Mouse (Mus musculus) layer of hippocampus, adult 11-12 months (tissue): ENCODE data around the gene Rdh16f1.
"Not testable (repeated sequence)": the region's sequence is repeated elsewhere in the genome, so short reads cannot be mapped to it uniquely, and the experiment has no call there.

ENCODE experiments used
- DNase-seq: peaks from one replicate; pipeline ENCODE4 v3.0.0; 2022; ENCODE audit warnings: low spot score

Gene Rdh16f1

DNA sequence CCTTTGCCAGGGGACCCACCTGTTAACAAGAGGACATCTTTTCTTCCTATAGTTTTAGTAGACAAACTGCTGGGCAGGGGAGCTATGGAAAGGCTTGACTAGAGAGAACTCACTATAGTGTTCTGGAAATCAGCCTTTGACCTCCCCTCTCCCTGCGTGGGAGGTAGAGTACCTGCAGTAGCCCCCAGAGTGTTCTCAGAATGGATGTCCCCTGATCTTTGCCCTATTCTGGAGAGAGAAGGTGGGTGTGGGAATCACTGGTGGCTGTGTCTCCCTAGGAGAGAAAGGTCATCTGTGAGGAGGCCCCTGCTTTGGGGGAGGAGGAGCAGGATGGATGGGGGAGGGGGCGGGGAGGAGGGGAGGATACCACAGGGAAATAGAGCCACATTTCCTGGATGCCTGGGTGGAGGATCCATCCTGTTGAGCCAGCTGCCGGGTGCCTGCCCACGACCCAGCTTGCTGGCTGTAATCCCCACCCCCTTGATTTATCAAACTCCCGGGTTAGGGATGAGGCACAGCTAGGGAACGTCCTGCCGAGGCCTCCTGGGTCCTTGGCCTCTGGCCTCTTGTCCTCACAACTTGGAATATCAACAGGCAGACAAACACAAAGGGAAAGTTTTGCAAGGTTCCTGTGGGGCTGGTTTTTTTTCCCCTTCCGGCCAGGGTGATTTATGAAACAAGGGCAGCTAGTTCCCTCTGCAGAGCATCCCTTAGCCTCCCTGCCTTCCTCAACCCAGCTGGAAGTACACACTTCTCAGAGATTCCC, 10.6 kb upstream of the Rdh16f1 start:
- no peak for DNase-seq

DNA sequence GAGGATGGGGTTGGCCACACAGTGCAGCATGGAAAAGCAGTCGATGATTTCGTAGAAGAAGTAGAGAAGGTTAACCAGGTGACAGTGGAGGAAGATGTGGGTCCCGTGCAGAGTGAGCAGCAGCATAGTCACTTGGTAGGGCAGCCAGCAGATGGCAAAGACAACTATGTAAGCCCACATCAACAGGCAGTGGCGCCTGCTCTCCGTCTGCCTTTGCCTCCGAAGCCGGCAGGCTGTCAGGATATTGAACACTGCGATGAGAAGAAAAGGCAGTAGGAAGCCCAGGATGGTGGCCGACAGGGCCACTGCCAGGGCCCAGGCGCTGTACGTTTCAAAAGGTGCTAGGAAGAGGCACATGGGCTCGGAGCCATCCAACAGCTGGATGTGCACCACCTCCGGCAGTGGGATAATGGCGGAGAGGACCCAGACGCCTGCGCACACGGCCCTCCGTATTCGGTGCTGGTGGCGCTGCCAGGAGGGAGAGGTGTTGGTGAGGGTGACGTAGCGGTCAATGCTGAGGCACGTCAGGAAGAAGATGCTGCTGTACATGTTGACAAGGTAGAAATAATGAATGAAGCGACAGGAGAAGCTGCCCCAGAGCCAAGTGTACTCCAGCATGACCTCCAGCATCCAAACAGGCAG, 9.3 kb upstream of the Rdh16f1 start:
- DNase-seq: no peak

DNA sequence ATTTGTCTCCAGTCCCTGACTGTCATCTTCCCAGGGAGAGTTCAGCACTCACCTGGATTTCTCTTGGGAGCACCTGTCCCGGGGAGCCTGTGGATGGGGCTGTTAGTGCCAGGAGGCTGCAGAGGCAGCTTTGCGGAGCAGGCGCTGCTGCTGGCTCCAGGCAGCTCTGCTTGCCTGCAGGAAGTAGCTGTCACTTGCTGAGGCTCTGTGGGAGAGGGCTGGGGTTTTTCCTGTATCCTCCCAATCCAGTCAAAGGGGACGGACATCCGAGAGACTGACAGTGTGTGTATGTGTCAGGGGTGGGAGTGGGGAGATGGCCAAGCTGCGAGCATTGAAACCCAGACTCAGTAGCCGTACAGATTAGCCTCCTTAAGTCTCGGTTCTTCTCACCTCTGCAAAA, 8.0 kb upstream of the Rdh16f1 start, which contains the start of gene Gpr182:
Gpr182 (minus strand) TSS at position 185 of the 400 bp plus-strand sequence.
- DNase-seq: no peak

DNA sequence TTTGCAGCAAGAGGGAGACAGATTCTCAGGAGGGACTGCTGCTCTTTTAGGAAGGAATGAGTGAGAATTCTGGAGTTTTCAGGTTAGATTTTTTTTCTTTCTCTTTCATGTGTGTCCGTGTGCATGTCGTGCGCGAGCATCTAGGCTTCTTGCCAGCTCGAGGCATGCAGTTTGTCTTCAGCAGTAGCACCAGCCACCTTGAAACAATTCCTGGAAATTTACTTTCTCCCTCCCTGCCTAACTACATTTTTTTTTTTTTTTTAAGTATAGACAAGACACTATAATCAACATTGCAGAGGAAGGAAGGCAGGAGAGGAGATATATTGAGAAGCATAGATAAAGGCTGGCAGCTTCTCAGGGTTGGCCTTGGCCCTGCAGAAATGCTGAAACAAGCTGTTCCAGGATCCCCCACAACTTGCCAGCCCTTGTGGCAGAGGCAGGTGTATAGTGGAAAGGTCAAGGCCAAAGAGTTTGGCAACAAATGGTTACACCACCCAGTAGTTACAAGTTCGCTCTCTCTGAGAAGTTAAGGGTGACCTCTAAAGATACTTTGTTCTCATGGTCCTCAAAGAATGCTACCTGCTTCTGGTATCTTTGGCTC, 4.9 kb upstream of the Rdh16f1 start:
- no peak for DNase-seq

GRCm38 (mm10) chr10:127755246-127755645, 4.3 kb upstream of the Rdh16f1 start:
- DNase-seq: no peak

DNA sequence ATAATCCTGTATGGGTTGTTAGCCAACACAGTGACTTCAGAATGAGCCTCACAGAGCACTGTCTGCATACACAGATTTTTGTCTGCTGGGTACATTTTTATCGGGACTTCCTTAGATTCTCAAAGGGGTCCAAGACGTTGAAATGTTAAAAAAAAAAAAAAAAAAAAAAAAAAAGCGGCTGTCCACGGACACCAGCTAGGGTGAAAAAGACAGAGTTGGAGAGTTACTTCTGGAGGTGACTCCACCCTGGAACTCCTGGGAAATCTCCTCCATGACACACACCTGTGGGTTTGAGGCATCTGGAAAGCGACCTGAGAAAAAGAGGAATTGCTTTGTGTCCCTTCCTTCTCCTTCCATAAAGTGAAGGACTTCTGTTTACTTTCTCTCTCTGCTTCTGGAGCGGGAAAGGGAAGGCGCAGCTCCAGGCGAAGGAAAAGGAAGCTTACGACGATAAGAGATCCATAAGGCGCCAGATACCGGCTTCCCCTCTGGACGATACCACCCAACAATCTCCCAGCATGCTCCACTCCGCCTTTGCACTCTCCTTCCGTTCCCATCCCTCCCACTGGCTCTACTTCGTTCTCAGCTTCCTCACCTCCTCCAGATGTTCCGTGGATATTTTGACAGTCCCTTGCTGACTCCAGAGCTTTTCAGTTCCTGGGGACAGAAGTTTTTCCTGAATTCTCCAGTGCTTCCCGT, 3.7 kb upstream of the Rdh16f1 start:
- no peak for DNase-seq

- DNase-seq: not testable (repeated sequence)
These were observed 3.3 kb downstream of the Rdh16f1 start for GRCm38 (mm10) chr10:127762926-127763325.

- no peak for DNase-seq
These were observed 4.5 kb downstream of the Rdh16f1 start for GRCm38 (mm10) chr10:127763914-127764680.

GRCm38 (mm10) chr10:127766564-127766963, 7.0 kb downstream of the Rdh16f1 start:
- DNase-seq: no peak

DNA sequence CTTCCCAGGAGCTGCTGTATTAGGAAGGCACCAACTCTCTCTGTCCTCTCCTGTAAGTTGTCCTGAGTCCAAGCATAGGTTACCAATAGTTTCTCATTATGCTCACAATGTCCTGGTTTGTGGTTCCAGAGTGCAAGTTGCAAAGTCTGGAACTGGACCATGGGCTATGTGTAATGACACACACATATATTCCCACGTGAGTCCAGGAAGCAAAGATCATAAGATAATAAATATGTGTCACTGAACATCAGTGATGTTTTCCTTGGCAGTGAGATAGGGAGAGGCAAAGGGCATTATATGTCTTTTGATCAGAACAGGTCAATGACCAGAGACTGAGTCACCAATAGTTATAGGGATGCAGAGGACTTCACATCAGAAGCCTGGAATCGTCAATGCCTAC, 16.4 kb downstream of the Rdh16f1 start, which contains the start of gene Rdh9:
Rdh9 (plus strand) TSS at position 376 of the 400 bp plus-strand sequence.
- no peak for DNase-seq

- not testable (repeated sequence) for DNase-seq
These were observed 22.7 kb downstream of the Rdh16f1 start for GRCm38 (mm10) chr10:127782321-127782720.

DNA sequence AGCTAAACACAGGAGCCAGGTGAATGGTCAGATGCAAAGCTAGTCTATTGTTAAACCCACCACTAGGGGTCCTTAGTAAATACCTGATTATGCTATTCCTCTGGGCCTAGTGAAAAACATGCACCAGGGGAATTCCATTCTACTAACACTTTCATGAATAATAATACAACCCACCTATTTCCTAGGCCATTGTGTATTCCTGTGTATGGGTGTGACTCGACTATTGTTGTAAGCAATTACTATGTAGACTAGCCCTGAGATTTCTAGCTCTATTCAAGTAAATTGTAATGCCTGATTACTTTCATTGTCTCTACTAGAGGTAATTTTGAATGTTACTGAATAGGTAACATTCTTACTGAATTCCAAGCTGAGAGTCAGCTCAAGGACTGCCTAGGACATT, 25.8 kb downstream of the Rdh16f1 start:
- not testable (repeated sequence) for DNase-seq

- DNase-seq: no peak
These were observed 39.7 kb downstream of the Rdh16f1 start for GRCm38 (mm10) chr10:127799295-127799694.

DNA sequence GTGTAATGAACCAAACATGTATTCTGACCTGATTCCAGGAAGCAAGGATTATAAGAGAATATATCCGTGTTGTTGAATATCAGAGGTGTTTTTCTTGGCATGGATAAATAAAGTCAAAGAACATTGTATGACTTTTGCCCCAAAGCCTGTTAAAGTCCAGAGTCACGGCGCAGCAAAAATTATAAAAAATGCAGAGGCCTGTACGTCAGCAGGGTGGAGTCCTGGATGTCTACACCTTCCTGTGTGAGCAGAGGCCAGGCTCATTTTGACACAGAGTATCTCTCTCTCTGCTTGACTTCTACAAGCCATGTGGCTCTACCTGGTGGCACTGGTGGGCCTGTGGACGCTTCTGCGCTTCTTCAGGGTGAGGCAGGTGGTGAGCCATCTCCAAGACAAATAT, 41.3 kb downstream of the Rdh16f1 start, which contains the start of gene Rdh16:
Rdh16 (plus strand) TSS at position 262 of the 400 bp plus-strand sequence.
- DNase-seq: no peak

DNA sequence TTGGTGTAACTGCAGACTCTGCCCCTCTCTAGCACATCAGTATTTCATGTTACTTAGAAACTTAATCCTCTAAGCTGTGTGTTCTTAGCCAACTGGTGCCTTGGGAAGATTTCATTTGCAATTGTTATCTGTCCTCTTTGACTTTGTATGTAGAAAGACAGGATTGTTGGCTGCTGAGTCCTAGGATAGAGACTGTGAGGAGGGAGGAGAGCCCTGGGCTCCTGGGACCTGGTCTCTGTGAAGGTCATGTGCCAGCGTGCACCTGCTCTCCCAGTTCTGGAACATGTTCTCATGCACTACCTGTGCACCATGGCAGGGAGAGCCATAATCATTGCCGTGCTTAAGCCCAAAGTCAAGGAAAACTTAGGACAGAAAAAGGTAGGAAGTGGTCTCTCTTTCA, 42.0 kb downstream of the Rdh16f1 start:
- DNase-seq: no peak

DNA sequence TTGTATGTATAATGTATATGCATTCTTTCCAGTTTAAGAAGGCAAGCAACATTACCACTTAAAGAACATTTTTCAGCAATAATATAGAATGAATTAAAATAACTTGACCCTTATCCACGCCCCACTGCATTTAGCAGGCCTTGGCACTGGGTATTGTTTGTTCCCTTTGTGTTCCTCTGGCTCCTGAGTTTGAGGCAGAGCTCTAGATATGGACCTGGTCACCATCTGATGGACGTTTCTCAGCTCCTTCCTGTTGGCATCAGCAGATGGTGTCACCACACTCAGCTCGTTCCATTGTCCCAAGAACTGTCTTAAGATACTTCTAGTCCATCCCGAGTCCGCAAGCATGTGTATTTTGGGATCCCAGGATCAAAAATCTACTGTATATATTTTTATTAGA, 42.6 kb downstream of the Rdh16f1 start:
- DNase-seq: no peak

- no peak for DNase-seq
These were observed 44.8 kb downstream of the Rdh16f1 start for GRCm38 (mm10) chr10:127804416-127804815.

DNA sequence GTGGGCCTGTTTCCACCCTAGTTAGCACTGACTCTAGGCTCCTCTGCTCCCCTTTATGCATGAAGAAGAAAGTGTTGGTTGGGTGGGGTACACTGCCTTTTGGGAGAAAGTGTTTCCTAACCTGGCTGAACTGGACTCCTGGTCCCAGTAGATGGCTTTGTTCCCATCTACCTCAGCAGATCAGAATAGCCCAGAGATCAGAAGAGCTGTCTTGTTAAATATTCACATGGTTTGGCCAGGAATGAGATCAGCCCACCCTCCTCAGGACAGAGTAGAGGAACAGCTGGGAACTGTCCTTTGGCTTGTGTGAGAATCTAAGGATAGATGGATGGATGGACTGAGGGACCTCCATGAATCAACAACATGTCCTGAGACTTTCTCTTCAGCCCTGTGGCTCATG, 56.3 kb downstream of the Rdh16f1 start:
- DNase-seq: no peak

DNA sequence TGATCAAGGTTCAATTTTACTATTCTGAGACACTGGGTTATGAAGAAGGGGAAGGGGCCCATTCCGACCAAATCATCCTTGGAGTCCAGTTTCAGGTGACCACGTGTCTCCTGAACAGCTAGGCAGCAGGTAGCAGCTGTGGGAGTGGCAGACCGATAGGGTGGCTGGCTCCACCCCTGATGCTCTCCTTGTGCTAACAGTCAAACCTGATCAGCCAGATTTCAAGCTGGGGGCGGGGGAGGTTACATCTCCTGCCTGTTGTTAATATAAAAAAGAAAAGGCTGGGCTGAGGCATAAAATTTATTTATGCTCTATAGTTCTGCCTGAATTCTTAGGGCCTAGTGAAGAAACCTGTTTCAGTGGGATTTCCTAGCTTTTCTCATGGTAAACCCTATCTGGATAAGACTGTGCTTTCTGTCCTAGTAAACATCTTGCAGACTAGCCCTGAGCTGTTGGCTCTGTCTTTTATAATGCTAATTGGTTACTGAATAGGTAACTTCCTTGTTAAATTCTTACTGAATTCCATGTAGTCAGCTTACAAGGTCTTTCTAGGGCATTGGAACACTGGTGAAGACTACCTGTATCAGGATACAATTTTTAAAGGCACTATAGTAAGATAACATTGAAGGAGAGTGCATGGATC, 57.8 kb downstream of the Rdh16f1 start:
- not testable (repeated sequence) for DNase-seq

GRCm38 (mm10) chr10:127821806-127822205, 62.2 kb downstream of the Rdh16f1 start:
- not testable (repeated sequence) for DNase-seq

GRCm38 (mm10) chr10:127825386-127825785, 65.8 kb downstream of the Rdh16f1 start:
- DNase-seq: peak; percentile 4
